Mouse (Mus musculus) bone marrow macrophage, adult 2 months (primary cell): ENCODE results near the gene Zfp27. TPM values are rescaled to one million over a fixed set of nuclear protein-coding genes. Genes with fewer than 3 reads are reported as not detected.

Source experiments
- H3K27ac ChIP-seq: 2 replicates; pipeline ENCODE4 v1.5.1; 2012; ENCODE audit warnings: low read depth, low read length; ENCODE audit not compliant: insufficient read depth
- H3K4me1 ChIP-seq: 2 replicates; pipeline ENCODE4 v1.6.1; 2012; ENCODE audit warnings: low read length; ENCODE audit not compliant: control insufficient read depth, insufficient read depth
- H3K4me3 ChIP-seq: 2 replicates; pipeline ENCODE4 v1.5.1; 2012; ENCODE audit warnings: mild to moderate bottlenecking, low read length, moderate library complexity; ENCODE audit not compliant: insufficient read depth
- CTCF ChIP-seq: IDR thresholded peaks from 2 replicates; pipeline ENCODE4 v1.5.1; 2012; ENCODE audit warnings: low read depth, mild to moderate bottlenecking, low read length, moderate library complexity
- POLR2A ChIP-seq: IDR thresholded peaks from 2 replicates; pipeline ENCODE4 v1.6.1; 2012; ENCODE audit warnings: mild to moderate bottlenecking, low read depth, low read length, borderline replicate concordance
- polyA plus RNA-seq: library from polyadenylated mRNA; stranded (reverse); fragments of >200 nt; gene quantifications from 2 replicates; pipeline ENCODE4 v1.2.4, GENCODE M21; 2012; ENCODE audit not compliant: missing spikeins, insufficient read depth, insufficient read length

Zfp27 gene
- polyA plus RNA-seq, 1 experiment, result 3.8 TPM

- Histone ChIP-seq H3K27ac (no peak overlapping the region), H3K4me1 (no peaks in the 10 kb centered on the region), H3K4me3 (no peak overlapping the region)
- TF ChIP-seq CTCF, result no peak
- TF ChIP-seq POLR2A, result no peak
Measured at GRCm38 (mm10) chr7:29921439-29922093, 15.2 kb upstream of the Zfp27 start.

GRCm38 (mm10) chr7:29918062-29918453 is 11.7 kb upstream of the Zfp27 start:
- no peaks in the 10 kb centered on the region for H3K4me1 ChIP-seq

GRCm38 (mm10) chr7:29917371-29918061 is 11.1 kb upstream of the Zfp27 start:
- Histone ChIP-seq H3K4me1 (no peaks in the 10 kb centered on the region), H3K4me3 (no peak overlapping the region), H3K27ac (no peak overlapping the region)
- TF ChIP-seq POLR2A (no peak), CTCF (no peak)

More at GRCm38 (mm10) chr7:29918062-29918453, 11.7 kb upstream of the Zfp27 start:
- Histone ChIP-seq H3K4me3 (no peak overlapping the region), H3K27ac (no peak overlapping the region)
- TF ChIP-seq POLR2A, result no peak
- TF ChIP-seq CTCF, result no peak

DNA sequence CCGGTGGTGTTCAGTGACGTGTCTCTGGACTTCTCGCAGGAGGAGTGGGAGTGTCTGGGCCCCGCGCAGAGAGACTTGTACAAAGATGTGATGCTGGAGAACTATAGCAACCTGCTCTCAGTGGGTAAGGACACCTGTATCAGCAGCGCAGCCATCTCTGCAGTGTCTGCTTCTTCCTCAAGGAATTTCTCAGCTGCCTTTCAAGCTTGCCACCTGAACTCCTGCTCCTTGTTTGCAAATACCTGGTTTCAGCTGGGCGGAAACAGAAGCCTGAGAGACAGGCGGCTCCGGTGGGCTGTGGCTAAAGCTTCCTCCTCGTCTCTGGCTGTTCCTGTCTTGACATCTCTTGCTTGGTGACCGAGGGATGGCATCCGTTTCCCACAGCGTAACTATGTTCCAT is 5.8 kb upstream of the Zfp27 start:
- peaks cover 4% of the 10 kb centered on the region; the same call in 1 of the 2 replicates for H3K4me1 ChIP-seq
- no peak overlapping the region for H3K27ac ChIP-seq
- TF ChIP-seq CTCF (no peak), POLR2A (no peak)
- H3K4me3 ChIP-seq, result no peak overlapping the region

- H3K4me1 ChIP-seq, result peaks cover 7% of the 10 kb centered on the region
- TF ChIP-seq POLR2A, result no peak
- no peak for TF ChIP-seq CTCF
- no peak overlapping the region for H3K4me3 ChIP-seq
- H3K27ac ChIP-seq, result no peak overlapping the region
Measured at GRCm38 (mm10) chr7:29910252-29910651, 3.9 kb upstream of the Zfp27 start.

GRCm38 (mm10) chr7:29908130-29908950 is 2.0 kb upstream of the Zfp27 start, which contains the start of gene Zfp383:
Gene Zfp383, plus strand, starts transcription at chr7:29908223.
- Histone ChIP-seq H3K27ac (peak within 1 kb of the TSS; percentile 66), H3K4me1 (peaks cover 7% of the 10 kb centered on the region), H3K4me3 (peak within 1 kb of the TSS; percentile 93)
- TF ChIP-seq CTCF (no peak), POLR2A (no peak)

GRCm38 (mm10) chr7:29907206-29907605 is 834 bp upstream of the Zfp27 start:
- peaks cover 7% of the 10 kb centered on the region for H3K4me1 ChIP-seq
- TF ChIP-seq POLR2A (no peak), CTCF (no peak)
- no peak overlapping the region for H3K27ac ChIP-seq
- no peak overlapping the region for H3K4me3 ChIP-seq

DNA sequence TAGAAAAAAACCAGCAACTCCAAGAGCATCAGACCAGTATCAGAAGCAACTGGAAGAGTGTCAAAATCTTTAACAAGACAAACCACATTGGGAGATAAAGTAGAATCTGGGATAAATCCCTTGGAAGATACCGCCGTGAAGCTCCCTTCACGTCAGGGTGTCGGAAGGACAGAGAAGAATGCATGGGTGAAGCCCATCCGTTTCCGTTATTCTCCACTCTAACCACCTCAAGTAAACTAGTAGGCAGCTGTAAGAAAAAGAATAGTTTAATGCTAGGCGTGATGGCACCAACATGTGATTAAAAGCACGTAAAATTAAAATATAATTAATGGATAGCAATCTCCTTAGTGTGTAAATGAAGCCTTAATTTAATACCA is 298 bp upstream of the Zfp27 start:
- H3K4me3 ChIP-seq, result peak overlapping the region; percentile 87
- peak overlapping the region; percentile 83; the same call in 1 of the 2 replicates for H3K27ac ChIP-seq
- no peak for TF ChIP-seq POLR2A
- no peak for TF ChIP-seq CTCF

GRCm38 (mm10) chr7:29904101-29904500 is 2.3 kb downstream of the Zfp27 start:
- TF ChIP-seq CTCF, result no peak
- no peak for TF ChIP-seq POLR2A
- H3K27ac ChIP-seq, result no peak overlapping the region

More for the DNA sequence above, 298 bp upstream of the Zfp27 start:
- peaks cover 7% of the 10 kb centered on the region for H3K4me1 ChIP-seq

More at GRCm38 (mm10) chr7:29904101-29904500, 2.3 kb downstream of the Zfp27 start:
- peaks cover 3% of the 10 kb centered on the region for H3K4me1 ChIP-seq
- H3K4me3 ChIP-seq, result no peak overlapping the region
